Mouse (Mus musculus): ENCODE measurements around the gene Tenm3.

Tenm3 gene

DNA sequence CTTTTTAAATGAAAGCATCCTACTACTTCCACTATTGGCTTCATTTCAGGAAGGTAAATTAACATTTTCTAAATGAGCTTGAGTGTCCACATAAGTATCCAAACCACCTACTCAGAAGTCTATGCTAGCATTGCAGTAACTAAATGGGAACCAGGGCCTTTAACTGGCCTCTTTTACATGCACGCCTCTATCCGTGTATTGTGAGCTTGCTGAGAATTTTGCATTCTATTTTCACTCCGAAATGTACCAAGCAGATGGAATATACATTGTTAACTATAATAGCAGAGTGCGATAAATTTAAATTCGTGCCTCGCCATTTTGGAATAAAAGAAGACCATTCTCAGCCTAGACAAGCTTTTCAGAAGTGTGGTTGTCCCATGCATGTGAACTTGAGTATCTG, 521.5 kb downstream of the Tenm3 start:
- TF ChIP-seq GATA4 (IDR thresholded peaks at IDR 0.05; ENCODE audit: insufficient replicate concordance, low read length): no peak

DNA sequence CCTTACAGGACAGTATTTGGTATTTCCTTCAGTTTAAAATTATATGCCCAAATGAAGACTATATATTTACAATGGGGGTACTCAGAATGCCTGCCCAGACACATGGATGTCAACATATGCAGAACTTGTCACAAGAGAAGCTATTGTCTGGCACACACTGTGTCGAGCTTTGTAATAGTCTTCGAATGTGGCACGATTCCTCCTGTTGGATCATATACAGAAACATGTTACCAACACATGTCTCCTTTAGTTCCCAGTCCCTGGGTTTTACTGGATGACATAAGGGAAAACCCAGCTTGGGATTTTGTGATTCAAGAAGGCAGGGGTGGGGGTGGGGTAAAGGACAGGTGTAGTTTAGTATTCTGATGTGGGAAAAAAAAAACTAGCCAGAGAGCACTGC, 524.1 kb downstream of the Tenm3 start:
- TF ChIP-seq GATA4 (IDR thresholded peaks at IDR 0.05; ENCODE audit: insufficient replicate concordance, low read length): no peak

DNA sequence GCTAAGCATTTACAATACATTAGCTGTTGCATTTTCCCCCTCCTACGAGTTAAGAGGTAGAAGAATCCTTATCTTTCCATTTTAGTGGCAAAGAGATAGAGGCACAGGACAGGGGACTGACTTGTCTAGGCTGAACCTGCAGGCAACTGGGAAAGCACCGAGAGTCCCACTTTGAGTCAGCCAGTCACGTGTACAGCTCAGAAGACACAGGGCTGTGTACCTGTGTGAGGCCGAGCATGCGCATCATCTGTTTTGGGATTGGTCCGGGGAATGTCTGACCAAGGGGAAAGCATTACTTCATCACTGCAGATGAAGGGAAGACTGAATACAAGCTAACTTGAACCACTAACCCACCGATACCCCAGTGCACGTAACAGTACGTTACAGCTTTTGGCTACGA, 526.3 kb downstream of the Tenm3 start:
- no peak for TF ChIP-seq GATA4 (IDR thresholded peaks at IDR 0.05; ENCODE audit: insufficient replicate concordance, low read length)

DNA sequence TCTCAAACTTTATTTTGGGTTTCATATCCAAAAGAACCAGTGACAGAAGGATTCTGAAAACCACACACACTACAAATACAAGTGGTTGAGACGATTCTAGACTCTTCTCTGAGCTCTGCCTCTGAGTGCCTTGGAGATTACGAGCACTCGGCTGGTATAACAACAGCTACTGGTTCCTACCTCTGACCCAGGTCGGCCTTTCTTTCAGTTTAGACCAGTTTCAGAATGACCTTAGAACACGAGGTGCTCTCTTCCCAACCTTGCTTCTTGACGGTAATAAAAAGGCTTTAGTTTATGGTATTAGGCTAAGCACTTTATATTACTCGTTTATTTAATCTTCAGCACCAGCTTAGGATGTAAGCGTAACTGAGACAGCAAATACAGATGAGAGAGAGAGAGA, 528.1 kb downstream of the Tenm3 start:
- TF ChIP-seq GATA4 (IDR thresholded peaks at IDR 0.05; ENCODE audit: insufficient replicate concordance, low read length): no peak

GRCm38 (mm10) chr8:48313985-48314368, 529.8 kb downstream of the Tenm3 start:
- TF ChIP-seq GATA4 (IDR thresholded peaks at IDR 0.05; ENCODE audit: insufficient replicate concordance, low read length): no peak

- no peak for TF ChIP-seq GATA4 (IDR thresholded peaks at IDR 0.05; ENCODE audit: insufficient replicate concordance, low read length)
Observed at GRCm38 (mm10) chr8:48313210-48313984, 530.4 kb downstream of the Tenm3 start.

DNA sequence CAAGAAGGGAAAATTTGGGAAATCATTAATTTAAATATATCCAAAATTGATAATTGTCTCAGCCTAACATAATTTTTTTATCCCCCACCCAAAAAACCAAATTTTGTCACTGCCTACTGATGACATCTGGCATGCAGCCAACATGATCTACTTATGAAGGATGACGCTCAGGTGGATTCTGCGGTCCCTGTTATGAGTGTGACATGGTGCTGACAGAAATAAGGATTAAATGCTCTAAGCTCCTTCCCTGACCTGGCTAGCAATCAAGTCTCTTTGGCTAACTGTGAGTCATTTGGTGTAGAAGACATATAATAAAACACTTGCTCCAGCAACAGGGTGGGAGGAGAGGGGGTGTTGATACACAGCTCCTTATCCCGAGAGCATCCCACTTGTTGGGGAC, 532.0 kb downstream of the Tenm3 start:
- TF ChIP-seq GATA4 (IDR thresholded peaks at IDR 0.05; ENCODE audit: insufficient replicate concordance, low read length): no peak

- no peak for TF ChIP-seq GATA4 (IDR thresholded peaks at IDR 0.05; ENCODE audit: insufficient replicate concordance, low read length)
Observed at GRCm38 (mm10) chr8:48310240-48310849, 533.4 kb downstream of the Tenm3 start.

DNA sequence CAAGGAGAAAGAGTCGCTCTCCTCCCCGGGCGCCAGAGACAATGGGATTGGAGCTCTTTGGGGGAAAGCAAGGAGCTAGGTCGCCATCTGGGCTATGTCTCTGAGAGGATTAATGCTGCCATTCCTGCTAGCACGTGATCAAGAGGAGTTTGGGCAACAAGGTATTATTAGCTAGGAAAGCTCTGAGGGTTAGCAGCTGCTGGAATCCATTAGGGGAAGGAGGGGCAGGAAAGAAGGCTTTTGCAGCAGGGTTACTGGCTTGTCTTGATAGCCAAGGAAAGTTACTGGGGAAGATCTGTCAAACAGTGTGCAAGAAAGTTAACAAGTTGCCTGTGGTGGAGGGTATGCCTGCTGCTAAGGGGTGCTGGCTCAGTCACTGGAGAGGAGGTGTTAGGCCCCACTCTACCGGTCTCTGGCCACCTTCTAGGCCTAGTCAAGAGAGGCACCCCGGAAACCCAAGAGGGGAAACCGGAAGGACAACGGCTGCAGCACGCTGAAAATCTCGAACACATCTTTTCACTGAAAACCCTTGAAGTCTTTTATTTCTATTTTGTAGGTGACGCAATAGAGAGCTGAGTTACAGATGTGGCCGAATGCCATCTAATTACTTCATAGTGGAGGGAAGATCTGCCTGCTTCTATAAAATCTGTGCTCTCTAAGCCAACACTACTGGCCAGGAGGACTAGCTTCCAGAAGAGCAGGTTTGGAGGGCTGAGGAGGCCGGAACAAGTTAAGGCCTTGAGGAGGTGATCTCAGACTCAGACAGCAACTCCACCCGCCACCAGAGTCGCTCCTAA, 534.4 kb downstream of the Tenm3 start:
- no peak for TF ChIP-seq GATA4 (IDR thresholded peaks at IDR 0.05; ENCODE audit: insufficient replicate concordance, low read length)

DNA sequence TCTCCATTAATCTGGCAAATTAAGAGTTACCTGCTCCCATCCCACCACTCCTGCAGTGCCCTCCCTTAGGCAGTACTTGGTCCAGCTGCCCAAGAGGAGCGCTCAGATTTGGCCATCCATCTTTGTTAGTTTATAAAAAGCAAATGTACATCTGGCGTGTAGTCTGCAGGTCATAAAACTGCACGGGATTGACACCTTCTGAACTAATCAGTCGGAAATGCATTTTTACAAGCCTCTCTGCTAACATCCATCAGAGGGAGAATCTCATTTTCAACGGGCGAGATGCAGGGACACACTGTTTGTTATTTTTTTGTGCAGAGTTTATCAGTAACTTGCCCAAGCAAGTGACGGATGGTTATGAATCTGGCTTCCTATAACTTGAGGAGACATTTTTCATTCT, 539.5 kb downstream of the Tenm3 start:
- TF ChIP-seq GATA4 (IDR thresholded peaks at IDR 0.05; ENCODE audit: insufficient replicate concordance, low read length): no peak

DNA sequence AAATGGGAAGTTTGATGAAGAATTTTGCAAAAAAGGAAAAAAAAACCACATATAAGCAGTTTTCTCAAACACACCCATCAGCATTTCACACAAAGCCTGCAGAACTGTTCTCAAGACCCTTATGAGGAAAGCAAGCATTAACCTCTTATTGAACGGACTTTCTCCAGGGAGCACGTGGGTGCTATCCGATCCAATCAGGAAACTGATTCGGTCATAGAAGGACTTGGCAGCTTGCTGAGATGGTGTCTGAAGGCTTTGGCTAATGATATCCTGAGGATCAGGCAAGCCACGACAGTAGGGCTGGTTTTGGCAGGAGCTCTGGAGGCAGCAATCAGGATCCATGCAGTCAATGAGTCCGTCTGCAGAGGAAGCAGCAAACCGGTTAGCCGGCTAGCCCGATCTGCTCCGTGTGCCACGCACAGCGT, 543.1 kb downstream of the Tenm3 start:
- no peak for TF ChIP-seq GATA4 (IDR thresholded peaks at IDR 0.05; ENCODE audit: insufficient replicate concordance, low read length)

GRCm38 (mm10) chr8:48300061-48300460, 543.7 kb downstream of the Tenm3 start:
- TF ChIP-seq GATA4 (IDR thresholded peaks at IDR 0.05; ENCODE audit: insufficient replicate concordance, low read length): no peak

- no peak for TF ChIP-seq GATA4 (IDR thresholded peaks at IDR 0.05; ENCODE audit: insufficient replicate concordance, low read length)
Observed at GRCm38 (mm10) chr8:48299341-48299740, 544.4 kb downstream of the Tenm3 start.

GRCm38 (mm10) chr8:48296371-48296770, 547.4 kb downstream of the Tenm3 start:
- no peak for TF ChIP-seq GATA4 (IDR thresholded peaks at IDR 0.05; ENCODE audit: insufficient replicate concordance, low read length)

GRCm38 (mm10) chr8:48295558-48295957, 548.2 kb downstream of the Tenm3 start:
- no peak for TF ChIP-seq GATA4 (IDR thresholded peaks at IDR 0.05; ENCODE audit: insufficient replicate concordance, low read length)

- no peak for TF ChIP-seq GATA4 (IDR thresholded peaks at IDR 0.05; ENCODE audit: insufficient replicate concordance, low read length)
Observed at GRCm38 (mm10) chr8:48293797-48294196, 550.0 kb downstream of the Tenm3 start.
